Mouse (Mus musculus): ENCODE measurements around the gene Reps2. TPM values are rescaled to one million over a fixed set of nuclear protein-coding genes. Genes with fewer than 3 reads are reported as not detected.

Reps2 gene
- polyA plus RNA-seq, 1 experiment from 2014 or later, result 2.3 TPM

DNA sequence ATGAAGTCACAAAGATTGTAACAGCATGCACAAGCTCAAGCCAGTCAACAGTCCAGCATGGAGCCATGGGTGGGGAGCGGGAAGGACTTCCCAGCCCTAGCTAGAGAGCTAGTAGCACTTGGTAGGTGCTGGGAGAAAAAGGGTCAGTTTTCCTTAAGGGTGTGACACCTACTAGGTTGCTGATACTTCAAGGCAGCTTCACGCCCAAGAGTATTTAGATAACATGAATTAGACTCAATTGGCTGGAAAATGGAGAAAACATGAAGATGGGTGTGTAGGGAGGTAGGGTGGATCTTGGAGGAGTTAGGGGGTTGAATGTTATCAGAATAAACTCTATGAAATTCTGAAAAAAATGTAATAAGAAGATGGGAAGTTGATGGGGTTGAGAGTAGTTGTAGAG, 37.3 kb downstream of the Reps2 start:
- no peak overlapping the region for H3K9ac ChIP-seq (ENCODE audit: low read depth, low read length)
- H3K27me3 ChIP-seq (ENCODE audit: control insufficient read depth, insufficient read depth, low read length), result no peaks in the 10 kb centered on the region; the same call in 1 of the 2 replicates
- H3K4me1 ChIP-seq (ENCODE audit: control insufficient read depth, insufficient read depth, low read length), result no peaks in the 10 kb centered on the region
- H3K27ac ChIP-seq (ENCODE audit: low read depth, low read length), result no peak overlapping the region
- no peak overlapping the region for H3K4me3 ChIP-seq (ENCODE audit: low read length)
- H3K4me2 ChIP-seq (replicated peaks; ENCODE audit: low read depth, low read length), result no peak overlapping the region
- ATAC-seq (ENCODE audit: low FRiP score, low TSS enrichment), result no peak
- 97% methylated on average over 2 of the region's 2 CpGs for WGBS
- H3K9me3 ChIP-seq (ENCODE audit: control insufficient read depth, low read length), result no peaks in the 10 kb centered on the region
- H3K36me3 ChIP-seq (ENCODE audit: control insufficient read depth, insufficient read depth, low read length), result no peaks in the 10 kb centered on the region

DNA sequence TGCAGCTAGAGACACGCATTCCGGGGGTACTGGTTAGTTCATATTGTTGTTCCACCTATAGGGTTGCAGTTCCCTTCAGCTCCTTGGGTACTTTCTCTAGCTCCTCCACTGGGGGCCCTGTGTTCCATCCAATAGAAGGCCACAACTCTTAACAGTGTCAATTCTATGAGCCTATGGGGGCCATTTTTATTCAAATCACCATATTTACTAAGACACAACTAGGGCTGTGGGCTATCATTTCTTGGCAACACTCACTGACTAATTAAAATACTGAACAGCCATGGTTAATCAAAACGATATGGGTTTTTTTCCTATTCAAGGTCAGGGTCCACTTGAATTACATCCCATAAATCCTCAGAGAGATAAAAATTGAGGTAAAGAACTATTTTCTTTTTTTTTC, 43.8 kb downstream of the Reps2 start:
- no peak for ATAC-seq (ENCODE audit: low FRiP score, low TSS enrichment)
- H3K9ac ChIP-seq (ENCODE audit: low read depth, low read length), result no peak overlapping the region
- H3K27me3 ChIP-seq (ENCODE audit: control insufficient read depth, insufficient read depth, low read length), result no peaks in the 10 kb centered on the region
- no peaks in the 10 kb centered on the region for H3K36me3 ChIP-seq (ENCODE audit: control insufficient read depth, insufficient read depth, low read length)
- no peak overlapping the region for H3K4me3 ChIP-seq (ENCODE audit: low read length)
- 85% methylated on average over 3 of the region's 3 CpGs for WGBS
- no peak overlapping the region for H3K4me2 ChIP-seq (replicated peaks; ENCODE audit: low read depth, low read length)
- no peaks in the 10 kb centered on the region for H3K4me1 ChIP-seq (ENCODE audit: control insufficient read depth, insufficient read depth, low read length)
- no peak overlapping the region for H3K27ac ChIP-seq (ENCODE audit: low read depth, low read length)
- H3K9me3 ChIP-seq (ENCODE audit: control insufficient read depth, low read length), result no peaks in the 10 kb centered on the region

DNA sequence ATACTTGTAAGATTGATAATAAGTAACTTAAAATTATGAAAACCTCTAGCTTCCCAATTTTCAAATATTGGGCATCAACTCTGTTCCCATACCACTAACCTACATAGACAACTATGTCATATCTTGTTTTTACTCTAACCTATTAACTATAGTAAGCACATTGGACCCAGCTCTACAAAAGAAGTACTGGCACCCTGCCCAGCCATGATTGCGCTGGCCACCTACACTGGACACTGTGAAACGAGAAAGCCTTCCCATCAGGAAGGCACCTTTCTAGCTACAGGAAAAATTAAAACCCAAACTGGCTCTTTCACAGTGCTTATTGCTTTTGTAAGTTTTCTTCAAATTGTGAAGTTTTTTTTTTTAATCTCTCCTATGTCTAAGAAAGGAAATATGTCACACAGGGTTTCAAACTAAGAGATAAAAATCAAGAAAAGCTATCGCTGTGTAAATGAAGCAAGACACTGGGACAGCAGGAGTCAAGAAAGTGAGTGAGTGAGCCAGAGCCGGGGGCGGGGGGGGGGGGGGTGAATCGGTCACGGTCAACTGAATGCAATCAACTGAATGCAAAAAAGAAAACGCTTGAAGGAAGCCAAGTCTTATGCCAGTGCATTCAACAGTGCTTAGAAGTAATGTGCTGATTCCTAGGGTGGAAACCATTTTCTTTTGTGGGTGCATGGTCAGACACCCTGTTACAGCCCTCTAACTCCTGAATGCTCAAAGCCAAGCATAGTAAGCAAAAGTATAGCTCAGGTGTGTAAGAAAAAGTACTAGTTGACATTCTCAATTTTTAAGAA, 52.2 kb downstream of the Reps2 start:
- Histone ChIP-seq H3K4me1 (ENCODE audit: control insufficient read depth, insufficient read depth, low read length) (no peaks in the 10 kb centered on the region), H3K27ac (ENCODE audit: low read depth, low read length) (no peak overlapping the region), H3K4me3 (ENCODE audit: low read length) (no peak overlapping the region), H3K27me3 (ENCODE audit: control insufficient read depth, insufficient read depth, low read length) (no peaks in the 10 kb centered on the region), H3K9me3 (ENCODE audit: control insufficient read depth, low read length) (no peaks in the 10 kb centered on the region), H3K36me3 (ENCODE audit: control insufficient read depth, insufficient read depth, low read length) (no peaks in the 10 kb centered on the region), H3K4me2 (replicated peaks; ENCODE audit: low read depth, low read length) (no peak overlapping the region), H3K9ac (ENCODE audit: low read depth, low read length) (no peak overlapping the region)
- no peak for ATAC-seq (ENCODE audit: low FRiP score, low TSS enrichment)
- 63% methylated on average over 5 of the region's 8 CpGs for WGBS

DNA sequence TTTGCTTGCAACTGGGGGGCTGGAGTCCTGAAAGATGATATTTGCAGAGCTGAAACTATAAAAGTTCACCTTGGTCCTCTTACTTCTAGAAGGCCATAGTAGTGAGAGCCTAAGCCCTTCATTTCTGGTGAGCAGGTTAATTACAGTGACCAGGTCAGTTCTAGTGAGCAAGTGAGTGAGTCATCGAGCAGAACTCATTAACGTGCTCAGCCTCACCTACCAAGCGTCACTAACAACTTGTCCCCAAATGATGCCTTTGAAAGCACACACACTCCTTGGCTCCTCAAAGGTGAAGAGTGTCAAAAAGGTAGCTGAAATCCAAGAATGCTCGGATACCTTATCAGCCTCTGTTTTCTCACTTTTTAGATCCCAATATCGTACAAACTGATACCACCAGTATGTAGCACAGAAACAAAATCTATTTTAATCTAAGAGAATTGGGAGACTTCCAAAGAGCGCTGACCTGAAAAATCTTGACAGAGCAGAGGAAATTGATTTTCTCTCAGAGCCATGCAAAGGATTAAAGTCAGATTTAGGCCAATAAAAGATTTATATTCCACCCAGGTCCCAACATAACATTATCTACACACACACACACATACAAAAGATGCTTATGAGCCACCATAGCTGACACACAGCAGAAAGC, 53.2 kb downstream of the Reps2 start:
- no peaks in the 10 kb centered on the region for H3K27me3 ChIP-seq (ENCODE audit: control insufficient read depth, insufficient read depth, low read length)
- H3K9ac ChIP-seq (ENCODE audit: low read depth, low read length), result no peak overlapping the region
- H3K9me3 ChIP-seq (ENCODE audit: control insufficient read depth, low read length), result no peaks in the 10 kb centered on the region
- 74% methylated on average over 6 of the region's 6 CpGs for WGBS
- H3K4me2 ChIP-seq (replicated peaks; ENCODE audit: low read depth, low read length), result no peak overlapping the region
- no peak overlapping the region for H3K4me3 ChIP-seq (ENCODE audit: low read length)
- H3K36me3 ChIP-seq (ENCODE audit: control insufficient read depth, insufficient read depth, low read length), result no peaks in the 10 kb centered on the region
- H3K4me1 ChIP-seq (ENCODE audit: control insufficient read depth, insufficient read depth, low read length), result no peaks in the 10 kb centered on the region
- ATAC-seq (ENCODE audit: low FRiP score, low TSS enrichment), result no peak
- no peak overlapping the region for H3K27ac ChIP-seq (ENCODE audit: low read depth, low read length)

DNA sequence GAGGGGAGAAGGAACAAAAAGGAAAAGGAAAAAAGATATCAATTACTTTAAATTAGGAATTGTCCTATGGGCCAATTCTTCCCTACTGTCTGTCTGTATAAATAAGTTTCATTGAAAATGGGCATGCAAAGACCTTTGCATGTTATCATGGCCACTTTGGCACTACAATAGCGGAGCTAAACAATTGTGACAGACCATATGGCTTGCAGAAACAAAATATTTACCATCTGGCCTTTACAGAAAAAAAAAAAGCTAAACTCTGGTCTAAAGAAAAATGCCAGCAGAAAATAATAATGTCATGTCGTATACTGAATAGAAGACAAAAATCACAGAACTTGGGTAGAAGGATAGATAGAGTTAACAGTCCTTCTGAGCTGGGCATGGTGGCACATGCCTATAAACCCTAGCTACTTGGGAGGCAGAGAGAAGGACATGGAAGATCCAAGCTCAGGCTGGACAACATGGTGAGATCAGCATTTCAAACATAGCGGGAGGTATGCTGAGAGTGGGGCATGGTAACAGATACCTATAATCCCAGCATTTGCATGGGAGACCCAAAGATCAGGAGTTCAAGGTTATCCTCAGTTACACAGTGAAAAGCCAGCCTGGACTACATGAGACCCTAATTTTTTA, 54.2 kb downstream of the Reps2 start:
- Histone ChIP-seq H3K4me1 (ENCODE audit: control insufficient read depth, insufficient read depth, low read length) (no peaks in the 10 kb centered on the region), H3K4me2 (replicated peaks; ENCODE audit: low read depth, low read length) (no peak overlapping the region), H3K36me3 (ENCODE audit: control insufficient read depth, insufficient read depth, low read length) (no peaks in the 10 kb centered on the region), H3K9me3 (ENCODE audit: control insufficient read depth, low read length) (no peaks in the 10 kb centered on the region), H3K4me3 (ENCODE audit: low read length) (no peak overlapping the region), H3K9ac (ENCODE audit: low read depth, low read length) (no peak overlapping the region), H3K27me3 (ENCODE audit: control insufficient read depth, insufficient read depth, low read length) (no peaks in the 10 kb centered on the region), H3K27ac (ENCODE audit: low read depth, low read length) (no peak overlapping the region)
- 89% methylated on average over 3 of the region's 3 CpGs for WGBS
- ATAC-seq (ENCODE audit: low FRiP score, low TSS enrichment), result no peak

DNA sequence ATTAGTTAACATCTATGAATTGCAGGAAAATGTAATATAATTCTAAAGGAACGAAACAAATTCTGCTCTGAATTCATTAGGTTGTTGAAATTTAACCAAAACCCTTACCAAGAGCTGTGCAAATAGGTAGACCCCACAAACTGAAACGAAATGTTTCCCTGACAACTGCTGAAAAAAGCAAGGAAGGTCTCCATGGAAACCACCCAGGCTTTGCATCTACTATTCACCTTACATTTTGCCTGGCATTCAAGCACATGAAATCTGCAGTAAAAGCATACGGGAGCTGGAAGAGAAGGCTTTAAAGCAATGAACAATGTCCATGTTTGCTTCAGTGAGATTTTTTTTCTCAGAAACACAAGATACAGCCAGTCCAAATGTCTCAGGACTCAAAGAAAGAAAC, 59.1 kb downstream of the Reps2 start:
- no peak for ATAC-seq (ENCODE audit: low FRiP score, low TSS enrichment)
- no peaks in the 10 kb centered on the region for H3K27me3 ChIP-seq (ENCODE audit: control insufficient read depth, insufficient read depth, low read length)
- WGBS, result 70% methylated on average over 3 of the region's 3 CpGs

DNA sequence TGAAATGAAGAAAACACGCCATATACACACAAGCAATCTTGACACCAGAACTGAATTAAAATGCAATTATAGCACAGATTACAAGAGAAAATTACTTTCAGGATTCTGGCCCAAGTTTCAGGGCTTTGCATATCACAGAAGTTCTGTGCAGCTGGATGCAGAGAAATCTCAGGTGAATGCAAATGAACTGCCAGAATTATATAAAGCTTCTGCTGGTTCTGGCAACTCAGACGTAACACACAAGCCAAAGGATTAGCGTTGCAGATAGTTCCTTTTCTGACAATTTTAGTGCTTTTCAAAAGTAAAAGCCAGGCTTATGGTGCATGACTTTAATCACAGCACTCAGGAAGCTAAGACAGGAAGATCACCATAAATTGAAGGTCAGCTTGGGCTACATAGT, 62.9 kb downstream of the Reps2 start:
- H3K27me3 ChIP-seq (ENCODE audit: control insufficient read depth, insufficient read depth, low read length), result no peaks in the 10 kb centered on the region; the same call in 1 of the 2 replicates
- no peaks in the 10 kb centered on the region for H3K4me1 ChIP-seq (ENCODE audit: control insufficient read depth, insufficient read depth, low read length)
- H3K27ac ChIP-seq (ENCODE audit: low read depth, low read length), result no peak overlapping the region
- no peak overlapping the region for H3K4me3 ChIP-seq (ENCODE audit: low read length)
- no peak overlapping the region for H3K4me2 ChIP-seq (replicated peaks; ENCODE audit: low read depth, low read length)
- no peak overlapping the region for H3K9ac ChIP-seq (ENCODE audit: low read depth, low read length)
- ATAC-seq (ENCODE audit: low FRiP score, low TSS enrichment), result no peak
- 57% methylated on average over 3 of the region's 3 CpGs for WGBS
- no peaks in the 10 kb centered on the region for H3K9me3 ChIP-seq (ENCODE audit: control insufficient read depth, low read length)
- H3K36me3 ChIP-seq (ENCODE audit: control insufficient read depth, insufficient read depth, low read length), result no peaks in the 10 kb centered on the region

More for the DNA sequence above, 59.1 kb downstream of the Reps2 start:
- Histone ChIP-seq H3K36me3 (ENCODE audit: control insufficient read depth, insufficient read depth, low read length) (no peaks in the 10 kb centered on the region), H3K4me2 (replicated peaks; ENCODE audit: low read depth, low read length) (no peak overlapping the region), H3K9ac (ENCODE audit: low read depth, low read length) (no peak overlapping the region), H3K9me3 (ENCODE audit: control insufficient read depth, low read length) (no peaks in the 10 kb centered on the region), H3K27ac (ENCODE audit: low read depth, low read length) (no peak overlapping the region), H3K4me1 (ENCODE audit: control insufficient read depth, insufficient read depth, low read length) (no peaks in the 10 kb centered on the region), H3K4me3 (ENCODE audit: low read length) (no peak overlapping the region)

DNA sequence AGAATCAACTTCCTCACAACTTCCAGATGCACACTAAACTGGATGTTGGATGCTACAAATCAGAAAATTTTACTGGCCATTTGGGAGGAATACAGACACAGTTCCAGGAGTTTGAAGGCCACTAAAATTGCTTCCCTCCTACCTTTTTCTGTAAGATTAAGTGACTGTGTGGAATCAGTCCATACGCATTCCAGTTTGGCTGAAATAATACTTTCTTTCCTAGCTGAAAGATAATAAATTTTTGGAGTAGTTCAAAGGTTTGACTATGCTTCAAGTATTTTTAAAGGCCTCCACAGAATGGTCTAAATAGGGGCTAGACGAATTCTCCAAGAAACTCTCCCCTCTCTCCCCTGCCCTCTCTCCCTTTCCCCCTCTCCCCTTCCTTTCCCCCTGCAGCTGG, 75.0 kb downstream of the Reps2 start:
- no peak overlapping the region for H3K4me3 ChIP-seq (ENCODE audit: low read length)
- WGBS, result 50% methylated on average over 2 of the region's 2 CpGs
- no peaks in the 10 kb centered on the region for H3K36me3 ChIP-seq (ENCODE audit: control insufficient read depth, insufficient read depth, low read length)

DNA sequence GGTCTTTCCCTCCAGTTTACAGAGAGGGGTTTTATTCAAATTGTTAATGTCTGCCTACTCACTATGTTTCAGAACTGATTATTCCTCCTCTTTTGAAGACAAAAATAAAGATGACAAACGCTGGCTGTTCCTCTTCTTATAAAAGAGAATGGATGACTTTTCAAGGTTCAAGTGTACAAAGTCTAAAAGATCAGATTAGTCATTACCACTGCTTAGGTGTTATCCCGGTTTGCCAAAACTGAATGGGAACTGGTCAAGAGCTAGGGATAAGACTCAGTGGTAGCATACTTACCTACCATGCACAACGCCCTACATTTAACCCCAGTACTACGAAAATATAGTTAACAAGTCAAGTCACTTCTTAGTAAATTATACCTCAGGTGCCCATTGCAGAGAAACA, 77.9 kb downstream of the Reps2 start:
- Histone ChIP-seq H3K27ac (ENCODE audit: low read depth, low read length) (no peak overlapping the region), H3K4me2 (replicated peaks; ENCODE audit: low read depth, low read length) (no peak overlapping the region), H3K36me3 (ENCODE audit: control insufficient read depth, insufficient read depth, low read length) (no peaks in the 10 kb centered on the region), H3K9ac (ENCODE audit: low read depth, low read length) (no peak overlapping the region), H3K9me3 (ENCODE audit: control insufficient read depth, low read length) (no peaks in the 10 kb centered on the region), H3K4me1 (ENCODE audit: control insufficient read depth, insufficient read depth, low read length) (no peaks in the 10 kb centered on the region), H3K4me3 (ENCODE audit: low read length) (no peak overlapping the region), H3K27me3 (ENCODE audit: control insufficient read depth, insufficient read depth, low read length) (no peaks in the 10 kb centered on the region)
- 86% methylated on average over 4 of the region's 4 CpGs for WGBS
- no peak for ATAC-seq (ENCODE audit: low FRiP score, low TSS enrichment)

More for the DNA sequence above, 75.0 kb downstream of the Reps2 start:
- no peak overlapping the region for H3K9ac ChIP-seq (ENCODE audit: low read depth, low read length)
- H3K4me1 ChIP-seq (ENCODE audit: control insufficient read depth, insufficient read depth, low read length), result no peaks in the 10 kb centered on the region
- no peak overlapping the region for H3K4me2 ChIP-seq (replicated peaks; ENCODE audit: low read depth, low read length)
- H3K9me3 ChIP-seq (ENCODE audit: control insufficient read depth, low read length), result no peaks in the 10 kb centered on the region
- no peaks in the 10 kb centered on the region for H3K27me3 ChIP-seq (ENCODE audit: control insufficient read depth, insufficient read depth, low read length)
- ATAC-seq (ENCODE audit: low FRiP score, low TSS enrichment), result no peak; the same call in 1 of the 2 replicates
- H3K27ac ChIP-seq (ENCODE audit: low read depth, low read length), result no peak overlapping the region; the same call in 1 of the 2 replicates

All from kidney, embryonic 14.5 days (tissue).